Mouse (Mus musculus) ES-E14 (cell line): ENCODE measurements around the gene Peak1. TPM values are rescaled to one million over a fixed set of nuclear protein-coding genes. Genes with fewer than 3 reads are reported as not detected.
A peak's percentile ranks its signal among the peaks of the same experiment; 100 is the strongest.

Experiments used
- DNase-seq: peaks from one replicate; pipeline ENCODE4 v3.0.0-alpha.2; 2013; ENCODE audit warnings: low read depth, low spot score
- H3K27ac ChIP-seq: 2 replicates; pipeline ENCODE4 v1.5.1; 2012; ENCODE audit warnings: low read depth, mild to moderate bottlenecking, low read length, moderate library complexity, mixed read lengths; ENCODE audit not compliant: poor library complexity, insufficient read depth, severe bottlenecking
- H3K36me3 ChIP-seq: 2 replicates; pipeline ENCODE4 v1.6.1; 2012; ENCODE audit warnings: mild to moderate bottlenecking, low read length, moderate library complexity, mixed read lengths; ENCODE audit not compliant: control insufficient read depth, poor library complexity, insufficient read depth, severe bottlenecking
- H3K4me1 ChIP-seq, 2 experiments: fragments of 150-350 bp in 1 of 2; sonication (generic) in 1 of 2; 2 replicates each; pipeline ENCODE4 v1.6.1; 2012; ENCODE audit warnings: low read length in 2 of 2, mild to moderate bottlenecking in 1 of 2, mixed read lengths in 1 of 2; ENCODE audit not compliant: control insufficient read depth in 2 of 2, insufficient read depth in 2 of 2, poor library complexity in 1 of 2
- H3K4me3 ChIP-seq, 2 experiments: fragments of 150-350 bp in 1 of 2; sonication (generic) in 1 of 2; 2 replicates each; pipeline ENCODE4 v1.5.1; 2012; ENCODE audit warnings: low read length in 2 of 2, low read depth in 1 of 2, mild to moderate bottlenecking in 1 of 2, mixed read lengths in 1 of 2; ENCODE audit not compliant: insufficient read depth in 1 of 2, poor library complexity in 1 of 2, severe bottlenecking in 1 of 2
- H3K9ac ChIP-seq: 2 replicates; pipeline ENCODE4 v1.6.1; 2012; ENCODE audit warnings: low read depth, mild to moderate bottlenecking, low read length, mixed read lengths; ENCODE audit not compliant: poor library complexity, insufficient read depth, severe bottlenecking
- H3K9me3 ChIP-seq: fragments of 150-350 bp; sonication (generic); 2 replicates; pipeline ENCODE4 v1.6.1; 2012; ENCODE audit warnings: low read depth, mild to moderate bottlenecking, low read length; ENCODE audit not compliant: control insufficient read depth, insufficient read depth
- CHD2 ChIP-seq: IDR thresholded peaks from 2 replicates; pipeline ENCODE4 v1.6.1; 2014; ENCODE audit warnings: mild to moderate bottlenecking, low read depth, low read length, inconsistent platforms
- HCFC1 ChIP-seq: IDR thresholded peaks from 2 replicates; pipeline ENCODE4 v1.6.1; 2012; ENCODE audit warnings: low read length, inconsistent platforms, borderline replicate concordance; ENCODE audit not compliant: insufficient read depth
- MAFK ChIP-seq: IDR thresholded peaks from 2 replicates; pipeline ENCODE4 v1.6.1; 2014; ENCODE audit warnings: mild to moderate bottlenecking, low read depth, low read length, inconsistent platforms; ENCODE audit not compliant: insufficient read depth
- ZC3H11A ChIP-seq: IDR thresholded peaks from 2 replicates; pipeline ENCODE4 v1.6.1; 2012; ENCODE audit warnings: low read depth, mild to moderate bottlenecking, inconsistent platforms, low read length, borderline replicate concordance
- ZNF384 ChIP-seq: IDR thresholded peaks from 2 replicates; pipeline ENCODE4 v1.6.1; 2012; ENCODE audit warnings: low read depth, low read length, inconsistent platforms
- in situ Hi-C, 2 experiments: fragments of 600-800 bp; cut with MboI; formaldehyde crosslinking; loops; one replicate each; pipeline ENCODE4 v1.15.1; 2025; ENCODE audit warnings: low sequenced_read_pairs in 2 of 2, inconsistent platforms in 1 of 2; ENCODE audit not compliant: unreplicated experiment in 2 of 2
- total RNA-seq: library from RNA; depleted of rRNA; stranded (reverse); fragments of 300-350 nt; gene quantifications from 2 replicates; pipeline ENCODE4 v1.2.3, GENCODE M21; 2012

Gene Peak1
- total RNA-seq, 1 experiment, result 14.5 TPM

DNA sequence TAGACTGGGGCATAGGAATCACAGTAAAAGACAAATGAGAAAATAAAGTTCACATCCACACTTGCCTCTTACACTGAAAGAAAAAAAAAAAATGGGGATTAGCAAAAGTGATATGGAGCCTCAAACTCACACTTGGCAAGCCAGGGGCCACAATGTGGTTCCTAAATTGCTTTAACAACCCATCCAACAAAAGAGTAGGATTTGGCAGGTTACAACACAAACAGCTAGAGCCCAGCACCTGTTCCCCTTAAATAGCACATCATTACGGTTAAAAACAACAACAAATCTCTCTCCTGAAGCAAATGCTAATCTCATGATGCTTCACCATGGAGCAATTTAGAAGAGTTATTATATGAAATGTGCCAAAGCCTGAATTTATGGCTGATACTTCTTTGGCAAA lies 2.5 kb downstream of the Peak1 start:
- Histone ChIP-seq H3K9me3 (no peaks in the 10 kb centered on the region), H3K27ac (no peak overlapping the region), H3K9ac (no peak overlapping the region), H3K4me3 (no peak overlapping the region), H3K36me3 (no peaks in the 10 kb centered on the region), H3K4me1 (no peaks in the 10 kb centered on the region)
- TF ChIP-seq MAFK (no peak), ZNF384 (no peak), CHD2 (no peak), ZC3H11A (no peak), HCFC1 (no peak)
- in situ Hi-C loops, result loop anchor here in 1 of 2 experiments (10.0 kb wide), 1 partner anchor 139 kb away; no protein-coding TSS in a partner anchor
- no peak for DNase-seq

DNA sequence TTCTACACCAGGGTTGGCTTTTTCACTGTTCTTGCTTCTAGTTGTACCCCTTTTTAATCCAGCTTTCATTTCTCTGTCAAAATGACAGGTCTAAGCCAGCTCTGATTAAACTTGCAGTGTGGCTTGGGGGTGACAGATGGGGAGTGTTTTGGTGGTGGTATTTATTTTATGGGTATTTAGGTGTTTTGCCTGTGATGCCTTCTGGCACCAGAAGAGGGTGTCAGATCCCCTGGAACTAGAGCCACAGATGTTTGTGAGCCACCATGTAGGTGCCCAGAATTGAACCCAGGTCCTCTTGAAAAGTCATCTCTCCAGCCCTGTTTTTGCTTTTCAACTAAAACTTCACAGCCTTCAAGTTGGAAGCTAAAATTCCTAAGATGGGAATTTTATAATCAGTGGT lies 3.5 kb downstream of the Peak1 start:
- Histone ChIP-seq H3K4me1 (no peaks in the 10 kb centered on the region), H3K4me3 (no peak overlapping the region), H3K36me3 (no peaks in the 10 kb centered on the region), H3K9me3 (no peaks in the 10 kb centered on the region), H3K9ac (no peak overlapping the region), H3K27ac (no peak overlapping the region)
- TF ChIP-seq ZC3H11A (peak; percentile 17; the same call in 1 of the 2 replicates), ZNF384 (no peak), CHD2 (no peak)
- DNase-seq, result peak; percentile 21
- in situ Hi-C loops, result loop anchor here in 1 of 2 experiments (10.0 kb wide), 1 partner anchor 140 kb away; no protein-coding TSS in a partner anchor

- Histone ChIP-seq H3K27ac (no peak overlapping the region), H3K9ac (no peak overlapping the region), H3K9me3 (no peaks in the 10 kb centered on the region), H3K36me3 (no peaks in the 10 kb centered on the region), H3K4me1 (no peaks in the 10 kb centered on the region), H3K4me3 (no peak overlapping the region)
- TF ChIP-seq ZC3H11A (no peak), CHD2 (no peak), ZNF384 (no peak), HCFC1 (no peak), MAFK (no peak)
- DNase-seq, result no peak
- in situ Hi-C loops, result loop anchor here in 1 of 2 experiments (10.0 kb wide), 1 partner anchor 142 kb away; no protein-coding TSS in a partner anchor
These were observed 5.2 kb downstream of the Peak1 start for GRCm38 (mm10) chr9:56412716-56413115.

- H3K4me1 ChIP-seq, result no peaks in the 10 kb centered on the region
- H3K4me3 ChIP-seq, result no peak overlapping the region
- DNase-seq, result no peak
- no peak for TF ChIP-seq ZNF384
- TF ChIP-seq MAFK, result no peak
- TF ChIP-seq CHD2, result no peak
- TF ChIP-seq ZC3H11A, result no peak
- TF ChIP-seq HCFC1, result no peak
- no peaks in the 10 kb centered on the region for H3K36me3 ChIP-seq
- H3K9ac ChIP-seq, result no peak overlapping the region
- in situ Hi-C loops, result loop anchor here in 1 of 2 experiments (10.0 kb wide), 1 partner anchor 145 kb away; no protein-coding TSS in a partner anchor
- H3K27ac ChIP-seq, result no peak overlapping the region
- H3K9me3 ChIP-seq, result no peaks in the 10 kb centered on the region
These were observed 7.9 kb downstream of the Peak1 start for GRCm38 (mm10) chr9:56409928-56410327.

DNA sequence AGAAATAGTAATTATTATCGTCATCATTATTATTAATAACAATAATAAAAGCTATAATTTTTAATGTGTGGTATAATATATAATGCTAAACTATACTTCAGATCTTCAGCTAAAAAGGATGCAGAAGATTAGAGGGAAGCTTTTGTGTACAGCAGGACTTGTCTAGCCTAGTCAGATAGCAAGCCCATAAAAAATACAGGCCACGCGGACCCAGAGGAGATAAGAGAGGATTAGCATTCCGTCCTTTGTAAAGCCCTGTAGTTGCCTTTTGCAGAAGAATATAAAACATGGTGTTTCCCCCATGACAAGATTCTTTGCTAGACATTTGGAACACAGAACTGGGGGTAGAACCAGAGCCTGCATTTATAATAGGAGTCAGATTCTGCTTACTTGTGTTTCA lies 13.2 kb downstream of the Peak1 start:
- Histone ChIP-seq H3K4me1 (no peaks in the 10 kb centered on the region), H3K9me3 (no peaks in the 10 kb centered on the region), H3K27ac (no peak overlapping the region), H3K9ac (no peak overlapping the region), H3K4me3 (no peak overlapping the region), H3K36me3 (no peaks in the 10 kb centered on the region)
- DNase-seq, result no peak
- no peak for TF ChIP-seq MAFK
- TF ChIP-seq ZC3H11A, result no peak
- no peak for TF ChIP-seq HCFC1
- no peak for TF ChIP-seq ZNF384
- no peak for TF ChIP-seq CHD2
- in situ Hi-C loops, result no loop called here
